In genomic region chr11:96982859-96983258, GRCm38 (mm10) we compare ENCODE assay signal across 8 mouse cellular contexts. TPM values are rescaled to one million over a fixed set of nuclear protein-coding genes. Genes with fewer than 3 reads are reported as not detected.
DNase-seq lines count a peak whose midpoint lies in the region; ATAC-seq and TF ChIP-seq lines count a peak whose summit lies in the region.

Gene Sp2 (minus strand): TSS chr11:96982959.

- 72% methylated on average over 7 of the region's 7 CpGs for WGBS in liver, postnatal 0 days (ENCODE audit: insufficient replicate concordance)

- peaks cover 44% of the 10 kb centered on the region for H3K27me3 ChIP-seq in erythroblast, embryonic 14.5 days (ENCODE audit: control insufficient read depth)
- peaks cover 47% of the 10 kb centered on the region for H3K27me3 ChIP-seq in megakaryocyte, embryonic 14.5 days (replicated peaks)
- 0 out of 2 replicates have a peak, but pooled peaks cover 13% of the 10 kb centered on the region for H3K27me3 ChIP-seq in liver, postnatal 0 days (ENCODE audit: insufficient read depth, low read length)

- intact Hi-C loops in heart, postnatal 10 days (cut with DNase I) = loop anchor here (1.0 to 10.0 kb wide), 2 partner anchors 43 to 192 kb away; no protein-coding TSS in a partner anchor

- H3K27ac ChIP-seq in liver, postnatal 0 days (ENCODE audit: low read depth) = no peak within 1 kb of the TSS

- H3K9me3 ChIP-seq in erythroblast, embryonic 14.5 days (ENCODE audit: control insufficient read depth, low read length) = no peaks in the 10 kb centered on the region
- H3K9me3 ChIP-seq in megakaryocyte, embryonic 14.5 days = no peaks in the 10 kb centered on the region
- H3K9me3 ChIP-seq in liver, postnatal 0 days (ENCODE audit: low read length) = no peaks in the 10 kb centered on the region

- TF ChIP-seq EP300 in liver, postnatal 0 days (IDR thresholded peaks at IDR 0.05; ENCODE audit: low read depth) = no peak

- no peak within 1 kb of the TSS for H3K4me3 ChIP-seq in erythroblast, embryonic 14.5 days (replicated peaks)
- peak within 1 kb of the TSS; percentile 86 for H3K4me3 ChIP-seq in megakaryocyte, embryonic 14.5 days (replicated peaks)
- H3K4me3 ChIP-seq in liver, postnatal 0 days (ENCODE audit: low read depth, low read length) = no peak within 1 kb of the TSS

- no peak for ATAC-seq in erythroblast, adult 5-6 weeks (replicated peaks; ENCODE audit: low FRiP score, poor library complexity, severe bottlenecking)
- ATAC-seq in megakaryocyte, adult 5-6 weeks (ENCODE audit: poor library complexity, severe bottlenecking) = no peak
- ATAC-seq in liver, postnatal 0 days = no peak

- H3K9ac ChIP-seq in liver, postnatal 0 days (replicated peaks) = no peak within 1 kb of the TSS

- no peak for TF ChIP-seq CTCF in liver, postnatal 0 days (IDR thresholded peaks at IDR 0.05; ENCODE audit: low read depth)

- no peak for DNase-seq in heart, postnatal 10 days
- DNase-seq in liver, postnatal 0 days = no peak
- no peak for DNase-seq in ovary, postnatal 10 days (ENCODE audit: low spot score)
- no peak for DNase-seq in urinary bladder, postnatal 14 days (ENCODE audit: low spot score)

- no peaks in the 10 kb centered on the region for H3K36me3 ChIP-seq in erythroblast, embryonic 14.5 days (ENCODE audit: control insufficient read depth)
- no peaks in the 10 kb centered on the region for H3K36me3 ChIP-seq in megakaryocyte, embryonic 14.5 days (replicated peaks; ENCODE audit: low read length)
- H3K36me3 ChIP-seq in liver, postnatal 0 days (replicated peaks; ENCODE audit: insufficient read depth, low read length) = no peaks in the 10 kb centered on the region

- peak within 1 kb of the TSS; percentile 28; the same call in 1 of the 2 replicates for H3K4me2 ChIP-seq in liver, postnatal 0 days (ENCODE audit: low read depth, low read length)

- H3K4me1 ChIP-seq in erythroblast, embryonic 14.5 days (ENCODE audit: control insufficient read depth) = peaks cover 39% of the 10 kb centered on the region
- peaks cover 53% of the 10 kb centered on the region for H3K4me1 ChIP-seq in megakaryocyte, embryonic 14.5 days
- peaks cover 14% of the 10 kb centered on the region for H3K4me1 ChIP-seq in liver, postnatal 0 days (ENCODE audit: insufficient read depth)

RNA-seq across cellular contexts. Expression of gene Sp2, which starts in this region (rescaled TPM):
- polyA plus RNA-seq in erythroblast, embryonic 14.5 days (2012) = 16.7 and 23.0 TPM in 2 replicates
- total RNA-seq in erythroblast, adult 5-6 weeks (2015; ENCODE audit: low replicate concordance) = 16.1 and 17.1 TPM in 2 replicates
- 4.4 and 6.1 TPM in 2 replicates for total RNA-seq in erythroblast, adult 5-6 weeks (2017; ENCODE audit: low replicate concordance)
- polyA plus RNA-seq in megakaryocyte, embryonic 14.5 days (2012; ENCODE audit: insufficient read depth, low replicate concordance) = 34.2 and 36.6 TPM in 2 replicates
- 45.7 and 46.6 TPM in 2 replicates for total RNA-seq in megakaryocyte, adult 5-6 weeks (2015)
- total RNA-seq in megakaryocyte, adult 5-6 weeks (2017) = 5.3 and 8.3 TPM in 2 replicates
- 10 to 100 TPM; 15.0 to 16.1 TPM for total RNA-seq in heart, postnatal 10 days (2021)
- 6.8 and 7.1 TPM in 2 replicates for polyA plus RNA-seq in liver, postnatal 0 days (2015; fragmentation: Nextera tagmentation; extraction: Ambion mirVana)
